Mouse (Mus musculus): ENCODE measurements around the gene Atp1a4.
"Not testable (repeated sequence)": the region's sequence is repeated elsewhere in the genome, so short reads cannot be mapped to it uniquely, and the experiment has no call there.

Gene Atp1a4

GRCm38 (mm10) chr1:172281522-172282254 lies 23.5 kb upstream of the Atp1a4 start:
- DNase-seq, result peak; percentile 40

- peak; percentile 10 for DNase-seq
Measured at GRCm38 (mm10) chr1:172279768-172280509, 21.7 kb upstream of the Atp1a4 start.

- no peak for DNase-seq
Measured at GRCm38 (mm10) chr1:172278328-172278727, 20.1 kb upstream of the Atp1a4 start.

- DNase-seq, result no peak
Measured at GRCm38 (mm10) chr1:172277172-172277571, 19.0 kb upstream of the Atp1a4 start.

- DNase-seq, result no peak
Measured at GRCm38 (mm10) chr1:172274547-172274946, 16.3 kb upstream of the Atp1a4 start.

- DNase-seq, result no peak
Measured at GRCm38 (mm10) chr1:172274116-172274515, 15.9 kb upstream of the Atp1a4 start.

GRCm38 (mm10) chr1:172273386-172273785 lies 15.2 kb upstream of the Atp1a4 start:
- DNase-seq, result no peak

GRCm38 (mm10) chr1:172271765-172272164 lies 13.6 kb upstream of the Atp1a4 start:
- DNase-seq, result no peak

GRCm38 (mm10) chr1:172271208-172271607 lies 13.0 kb upstream of the Atp1a4 start:
- DNase-seq, result no peak

GRCm38 (mm10) chr1:172261477-172262078 lies 3.4 kb upstream of the Atp1a4 start, which contains the start of gene Igsf8:
Gene Igsf8, plus strand, starts transcription at chr1:172261641.
- no peak for DNase-seq

- no peak for DNase-seq
Measured at GRCm38 (mm10) chr1:172247679-172248078, 10.5 kb downstream of the Atp1a4 start.

- DNase-seq, result no peak
Measured at GRCm38 (mm10) chr1:172247216-172247615, 11.0 kb downstream of the Atp1a4 start.

- not testable (repeated sequence) for DNase-seq
Measured at GRCm38 (mm10) chr1:172244645-172245044, 13.6 kb downstream of the Atp1a4 start.

- DNase-seq, result no peak
Measured at GRCm38 (mm10) chr1:172243547-172244205, 14.5 kb downstream of the Atp1a4 start.

GRCm38 (mm10) chr1:172242401-172242800 lies 15.8 kb downstream of the Atp1a4 start:
- DNase-seq, result no peak

- no peak for DNase-seq
Measured at GRCm38 (mm10) chr1:172240945-172241708, 17.1 kb downstream of the Atp1a4 start.

- no peak for DNase-seq
Measured at GRCm38 (mm10) chr1:172229215-172229614, 29.0 kb downstream of the Atp1a4 start.

- DNase-seq, result no peak
Measured at GRCm38 (mm10) chr1:172228209-172228608, 30.0 kb downstream of the Atp1a4 start.

GRCm38 (mm10) chr1:172221297-172222063 lies 36.7 kb downstream of the Atp1a4 start:
- no peak for DNase-seq

- peak; percentile 23 for DNase-seq
Measured at GRCm38 (mm10) chr1:172220414-172220813, 37.8 kb downstream of the Atp1a4 start.

Data from right cerebral cortex, postnatal 25 days (tissue).